Mouse (Mus musculus) limb, embryonic 10.5 days (tissue): ENCODE results near the gene Prlh. TPM values are rescaled to one million over a fixed set of nuclear protein-coding genes. Genes with fewer than 3 reads are reported as not detected.
A peak's percentile ranks its signal among the peaks of the same experiment; 100 is the strongest.

Source experiments
- DNase-seq: peaks from one replicate; pipeline ENCODE4 v3.0.0-alpha.2; 2017; ENCODE audit warnings: low spot score
- H3K27ac ChIP-seq: fragments of 300-500 bp; sonication (generic); 2 replicates; pipeline ENCODE4 v1.5.1; 2016; ENCODE audit warnings: mild to moderate bottlenecking
- H3K27me3 ChIP-seq: fragments of 300-500 bp; sonication (generic); 2 replicates; pipeline ENCODE4 v1.6.1; 2016; ENCODE audit warnings: low read depth, mild to moderate bottlenecking; ENCODE audit not compliant: poor library complexity, severe bottlenecking
- H3K36me3 ChIP-seq: fragments of 300-500 bp; sonication (generic); 2 replicates; pipeline ENCODE4 v1.6.1; 2016; ENCODE audit warnings: mild to moderate bottlenecking, moderate library complexity
- H3K4me1 ChIP-seq: fragments of 300-500 bp; sonication (generic); 2 replicates; pipeline ENCODE4 v1.6.1; 2016
- H3K4me3 ChIP-seq: fragments of 300-500 bp; sonication (generic); 2 replicates; pipeline ENCODE4 v1.5.1; 2016; ENCODE audit warnings: mild to moderate bottlenecking, moderate library complexity
- H3K9me3 ChIP-seq: fragments of 300-500 bp; sonication (generic); replicated peaks from 2 replicates; pipeline ENCODE4 v1.6.1; 2016; ENCODE audit warnings: mild to moderate bottlenecking
- WGBS: fragments of 180-500 bp; shearing (Covaris S2); methylation state at CpG from one replicate; pipeline ENCODE4 v1.1.7; 2016; 5-methylcytosine and 5-hydroxymethylcytosine counted together
- polyA plus RNA-seq: library from polyadenylated mRNA; unstranded; fragments of >200 nt; fragmentation: Nextera tagmentation; extraction: Ambion mirVana; gene quantifications from 2 replicates; pipeline ENCODE4 v1.2.1, GENCODE M21; 2016

Gene Prlh
- not detected in 2 replicates for polyA plus RNA-seq

GRCm38 (mm10) chr1:90952808-90953207 is at the start of gene Prlh:
Prlh (plus strand) TSS chr1:90953108.
- Histone ChIP-seq H3K4me3 (no peak within 1 kb of the TSS), H3K36me3 (no peaks in the 10 kb centered on the region), H3K27me3 (0 out of 2 replicates have a peak, but pooled peaks cover 2% of the 10 kb centered on the region), H3K27ac (no peak within 1 kb of the TSS), H3K4me1 (no peaks in the 10 kb centered on the region; the same call in 1 of the 2 replicates), H3K9me3 (no peaks in the 10 kb centered on the region)
- DNase-seq = no peak
- WGBS = 86% methylated on average over 8 of the region's 8 CpGs

GRCm38 (mm10) chr1:90903211-90903945 is 49.5 kb upstream of the Prlh start:
- peaks cover 22% of the 10 kb centered on the region for H3K4me1 ChIP-seq
- no peaks in the 10 kb centered on the region for H3K36me3 ChIP-seq
- peak overlapping the region; percentile 30; the same call in 1 of the 2 replicates for H3K27ac ChIP-seq
- H3K9me3 ChIP-seq = no peaks in the 10 kb centered on the region
- 62% methylated on average over 3 of the region's 3 CpGs for WGBS
- DNase-seq = no peak
- no peak overlapping the region for H3K4me3 ChIP-seq
- no peaks in the 10 kb centered on the region for H3K27me3 ChIP-seq

- no peaks in the 10 kb centered on the region for H3K27me3 ChIP-seq
- peaks cover 22% of the 10 kb centered on the region for H3K4me1 ChIP-seq
- H3K9me3 ChIP-seq = no peaks in the 10 kb centered on the region
- peak overlapping the region; percentile 30; the same call in 1 of the 2 replicates for H3K27ac ChIP-seq
- no peak for DNase-seq
- 79% methylated on average over 8 of the region's 8 CpGs for WGBS
- H3K36me3 ChIP-seq = no peaks in the 10 kb centered on the region
- H3K4me3 ChIP-seq = no peak overlapping the region
Measured at GRCm38 (mm10) chr1:90903971-90904458, 48.9 kb upstream of the Prlh start.

GRCm38 (mm10) chr1:90904729-90905404 is 48.0 kb upstream of the Prlh start:
- H3K4me1 ChIP-seq = peaks cover 26% of the 10 kb centered on the region
- WGBS = 89% methylated on average over 7 of the region's 7 CpGs
- H3K36me3 ChIP-seq = no peaks in the 10 kb centered on the region
- no peaks in the 10 kb centered on the region for H3K9me3 ChIP-seq
- H3K27ac ChIP-seq = no peak overlapping the region
- H3K27me3 ChIP-seq = peaks cover 6% of the 10 kb centered on the region; the same call in 1 of the 2 replicates
- DNase-seq = no peak
- no peak overlapping the region for H3K4me3 ChIP-seq

- Histone ChIP-seq H3K36me3 (no peaks in the 10 kb centered on the region), H3K27me3 (peaks cover 10% of the 10 kb centered on the region; the same call in 1 of the 2 replicates), H3K4me1 (peaks cover 18% of the 10 kb centered on the region), H3K4me3 (no peak overlapping the region), H3K9me3 (no peaks in the 10 kb centered on the region), H3K27ac (no peak overlapping the region)
- 12% methylated on average over 2 of the region's 2 CpGs for WGBS
- DNase-seq = peak; percentile 60
Measured at GRCm38 (mm10) chr1:90906357-90906756, 46.6 kb upstream of the Prlh start.

- Histone ChIP-seq H3K4me1 (peaks cover 12% of the 10 kb centered on the region), H3K27ac (no peak overlapping the region), H3K9me3 (no peaks in the 10 kb centered on the region), H3K27me3 (peaks cover 10% of the 10 kb centered on the region; the same call in 1 of the 2 replicates), H3K36me3 (no peaks in the 10 kb centered on the region), H3K4me3 (no peak overlapping the region)
- no peak for DNase-seq
Measured at GRCm38 (mm10) chr1:90909161-90909560, 43.7 kb upstream of the Prlh start.

GRCm38 (mm10) chr1:90909631-90910152 is 43.2 kb upstream of the Prlh start:
- 62% methylated on average over 17 of the region's 17 CpGs for WGBS
- peaks cover 14% of the 10 kb centered on the region; the same call in 1 of the 2 replicates for H3K27me3 ChIP-seq
- no peak for DNase-seq

GRCm38 (mm10) chr1:90913231-90913630 is 39.7 kb upstream of the Prlh start:
- 77% methylated on average over 6 of the region's 6 CpGs for WGBS
- H3K4me3 ChIP-seq = no peak overlapping the region
- no peak overlapping the region for H3K27ac ChIP-seq
- H3K27me3 ChIP-seq = peaks cover 36% of the 10 kb centered on the region
- H3K36me3 ChIP-seq = no peaks in the 10 kb centered on the region
- DNase-seq = no peak
- H3K9me3 ChIP-seq = no peaks in the 10 kb centered on the region
- peaks cover 21% of the 10 kb centered on the region for H3K4me1 ChIP-seq

More at GRCm38 (mm10) chr1:90909631-90910152, 43.2 kb upstream of the Prlh start:
- Histone ChIP-seq H3K36me3 (no peaks in the 10 kb centered on the region), H3K4me1 (peaks cover 15% of the 10 kb centered on the region), H3K4me3 (no peak overlapping the region), H3K9me3 (no peaks in the 10 kb centered on the region), H3K27ac (0 out of 2 replicates have a peak overlapping the region, but pooled peaks have one; percentile 4)

- Histone ChIP-seq H3K4me3 (peak within 1 kb of the TSS; percentile 39), H3K27me3 (peaks cover 28% of the 10 kb centered on the region), H3K27ac (peak within 1 kb of the TSS; percentile 73), H3K9me3 (peaks cover 3% of the 10 kb centered on the region; the same call in 1 of the 2 replicates), H3K36me3 (no peaks in the 10 kb centered on the region), H3K4me1 (peaks cover 15% of the 10 kb centered on the region)
- WGBS = 11% methylated on average over 18 of the region's 18 CpGs
- peak; percentile 56 for DNase-seq
Measured at GRCm38 (mm10) chr1:90914948-90915569, 37.8 kb upstream of the Prlh start, which contains the start of gene Mlph. Mlph (plus strand) TSS chr1:90915085.

GRCm38 (mm10) chr1:90917509-90917908 is 35.4 kb upstream of the Prlh start:
- DNase-seq = no peak
- Histone ChIP-seq H3K9me3 (peaks cover 3% of the 10 kb centered on the region; the same call in 1 of the 2 replicates), H3K36me3 (no peaks in the 10 kb centered on the region), H3K4me3 (no peak overlapping the region), H3K27me3 (peaks cover 25% of the 10 kb centered on the region), H3K4me1 (peaks cover 15% of the 10 kb centered on the region), H3K27ac (no peak overlapping the region)
- 69% methylated on average over 6 of the region's 6 CpGs for WGBS

- no peak for DNase-seq
- WGBS = 88% methylated on average over 9 of the region's 9 CpGs
Measured at GRCm38 (mm10) chr1:90921687-90922086, 31.2 kb upstream of the Prlh start.

GRCm38 (mm10) chr1:90926030-90926429 is 26.9 kb upstream of the Prlh start:
- no peak for DNase-seq
- H3K27me3 ChIP-seq = peaks cover 17% of the 10 kb centered on the region
- H3K4me1 ChIP-seq = peaks cover 11% of the 10 kb centered on the region
- H3K27ac ChIP-seq = no peak overlapping the region
- no peak overlapping the region for H3K4me3 ChIP-seq
- no peaks in the 10 kb centered on the region for H3K36me3 ChIP-seq
- H3K9me3 ChIP-seq = no peaks in the 10 kb centered on the region
- WGBS = 98% methylated on average over 4 of the region's 4 CpGs

More at GRCm38 (mm10) chr1:90921687-90922086, 31.2 kb upstream of the Prlh start:
- Histone ChIP-seq H3K9me3 (peaks cover 3% of the 10 kb centered on the region; the same call in 1 of the 2 replicates), H3K27me3 (peaks cover 5% of the 10 kb centered on the region; the same call in 1 of the 2 replicates), H3K27ac (no peak overlapping the region), H3K4me1 (no peaks in the 10 kb centered on the region), H3K4me3 (no peak overlapping the region), H3K36me3 (no peaks in the 10 kb centered on the region)
